Mouse (Mus musculus) cerebellum, adult 9-11 months (tissue): ENCODE data around the gene Kdm5b.
"Not testable (repeated sequence)": the region's sequence is repeated elsewhere in the genome, so short reads cannot be mapped to it uniquely, and the experiment has no call there.

ENCODE experiments used
- DNase-seq: peaks from one replicate; pipeline ENCODE4 v3.0.0; 2022

The Kdm5b gene

GRCm38 (mm10) chr1:134559976-134560375, at the start of gene Kdm5b:
Gene Kdm5b, plus strand, starts transcription at chr1:134560171.
- peak; percentile 89 for DNase-seq

GRCm38 (mm10) chr1:134512183-134512582, 47.8 kb upstream of the Kdm5b start:
- DNase-seq = no peak

DNA sequence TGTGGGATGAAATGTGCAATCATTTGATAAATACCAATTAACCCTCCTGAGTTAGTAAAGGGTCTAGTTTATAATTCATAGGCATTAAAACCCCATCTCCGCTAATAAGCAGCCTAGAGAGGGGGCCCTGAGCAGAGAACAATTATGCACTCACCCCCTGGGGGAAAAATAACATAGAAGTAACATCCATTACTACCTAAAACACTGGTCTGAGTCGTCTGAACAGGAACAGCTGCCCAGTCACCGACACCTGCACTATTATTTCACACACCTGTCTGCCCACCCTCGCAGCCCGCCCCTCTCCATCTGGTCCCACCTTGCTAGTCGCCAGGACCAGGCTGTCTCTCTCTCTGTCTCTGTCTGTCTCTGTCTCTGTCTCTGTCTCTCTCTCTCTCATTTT, 47.4 kb upstream of the Kdm5b start:
- DNase-seq = no peak

DNA sequence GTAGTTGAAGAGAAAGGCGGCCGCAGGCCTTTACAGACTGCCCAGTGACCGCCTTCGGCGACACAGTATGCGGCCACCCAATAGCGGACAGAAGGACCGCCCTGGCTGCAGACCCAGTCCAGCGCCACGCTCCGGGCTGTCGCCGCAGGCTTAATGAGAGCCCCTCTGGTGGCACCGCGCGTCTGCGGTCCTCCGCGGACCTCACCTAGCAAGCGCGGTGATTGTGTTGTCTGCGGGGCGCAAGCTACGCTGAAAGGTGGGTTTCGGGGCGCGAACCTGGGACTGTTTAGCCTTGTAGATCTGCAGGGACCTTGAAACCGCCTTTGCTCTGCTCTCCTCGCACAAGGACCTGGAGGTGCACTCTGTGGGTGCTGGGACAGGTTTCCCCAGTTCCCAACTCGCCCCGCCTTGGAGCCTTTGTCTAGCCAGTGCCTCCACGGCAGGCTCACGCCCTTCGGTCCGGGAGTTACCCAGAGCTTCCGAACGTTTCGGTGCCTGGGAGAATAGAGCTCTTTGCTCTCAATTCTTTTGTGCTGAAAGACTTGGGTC, 46.6 kb upstream of the Kdm5b start:
- no peak for DNase-seq

DNA sequence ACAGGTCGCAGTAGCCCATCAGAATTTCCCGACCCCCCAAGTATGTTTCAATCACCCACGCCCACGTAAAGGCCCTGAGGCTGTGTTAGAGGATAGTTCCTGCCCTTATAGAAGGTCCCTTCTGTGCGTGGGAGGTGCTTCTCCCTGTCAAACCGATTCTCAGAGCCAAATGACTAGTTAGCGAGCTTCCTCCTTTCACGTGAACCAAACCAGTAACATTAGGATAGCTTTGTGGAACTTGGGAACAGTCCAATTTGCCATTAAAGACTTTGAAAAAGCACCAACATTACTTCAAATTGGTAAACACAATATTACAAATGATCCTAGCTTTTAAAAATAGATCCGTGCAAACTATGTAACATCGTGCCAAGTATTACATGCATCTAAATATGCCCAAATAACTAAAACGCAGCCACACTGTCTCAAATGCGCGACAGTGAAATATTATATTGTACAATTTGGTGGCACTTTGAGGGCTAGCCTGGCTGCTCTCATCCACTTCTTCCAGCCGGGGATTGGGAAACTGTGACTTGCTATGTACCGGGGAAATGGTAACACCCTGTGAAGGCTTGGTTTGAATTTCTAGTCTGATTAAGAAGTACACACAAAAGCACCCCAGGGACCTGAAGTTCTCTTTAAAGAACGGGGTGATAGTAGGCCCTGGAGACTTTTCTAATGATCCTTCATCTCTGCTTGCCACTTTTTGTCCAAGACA, 45.9 kb upstream of the Kdm5b start:
- no peak for DNase-seq

DNA sequence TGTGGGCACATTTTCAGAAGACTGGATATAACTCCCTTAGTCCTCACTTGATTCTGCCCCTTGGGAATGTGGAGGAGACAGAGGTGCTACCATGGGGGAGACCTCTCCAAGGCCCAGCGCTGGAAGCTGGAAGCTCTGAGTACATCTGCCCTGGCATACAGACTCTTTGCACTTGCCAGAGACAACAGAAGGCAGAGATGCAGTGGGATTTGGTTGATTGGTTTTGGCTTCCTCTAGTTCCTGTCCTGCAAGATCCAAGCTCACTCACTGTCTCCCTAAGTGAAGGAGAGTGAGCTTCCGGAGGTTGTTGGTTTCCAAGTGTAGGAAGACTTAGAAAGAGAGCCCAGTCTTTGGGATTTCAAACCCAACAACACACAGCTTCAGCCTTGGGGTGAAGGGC, 44.1 kb upstream of the Kdm5b start:
- no peak for DNase-seq

DNA sequence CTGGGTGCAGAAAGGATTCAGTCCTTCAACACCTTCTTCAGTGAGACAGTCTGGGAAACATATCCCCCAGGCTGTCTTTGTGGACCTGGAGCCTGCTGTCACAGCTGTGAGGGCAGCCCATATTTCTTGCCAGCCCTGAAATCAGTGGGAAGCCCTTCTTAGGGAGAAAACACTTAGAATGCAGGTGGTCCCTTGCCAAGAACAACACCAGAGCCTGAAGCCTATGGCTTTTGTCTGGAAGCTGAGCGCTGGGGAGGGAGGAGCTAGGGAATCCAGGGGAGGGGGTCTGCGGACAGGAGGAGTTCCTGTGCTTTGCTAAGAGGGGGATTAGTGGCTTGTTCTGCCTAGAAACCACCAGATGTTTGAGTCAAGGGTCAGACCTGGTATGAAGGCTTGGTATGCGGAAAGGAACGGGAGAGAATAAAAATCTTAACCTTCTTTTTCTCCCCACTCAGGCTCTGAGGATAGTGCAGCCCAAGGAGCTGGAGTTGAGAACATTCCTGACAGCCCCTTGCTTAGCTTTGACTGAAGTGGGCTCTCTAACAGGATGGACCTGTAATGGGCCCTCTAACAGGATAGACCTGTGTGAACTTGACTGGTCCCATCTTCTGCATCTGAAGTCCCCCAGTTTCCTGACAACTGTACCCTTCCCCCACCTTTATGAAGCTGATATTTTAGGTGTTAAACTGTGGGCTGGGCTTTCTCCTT, 43.3 kb upstream of the Kdm5b start:
- DNase-seq = no peak

DNA sequence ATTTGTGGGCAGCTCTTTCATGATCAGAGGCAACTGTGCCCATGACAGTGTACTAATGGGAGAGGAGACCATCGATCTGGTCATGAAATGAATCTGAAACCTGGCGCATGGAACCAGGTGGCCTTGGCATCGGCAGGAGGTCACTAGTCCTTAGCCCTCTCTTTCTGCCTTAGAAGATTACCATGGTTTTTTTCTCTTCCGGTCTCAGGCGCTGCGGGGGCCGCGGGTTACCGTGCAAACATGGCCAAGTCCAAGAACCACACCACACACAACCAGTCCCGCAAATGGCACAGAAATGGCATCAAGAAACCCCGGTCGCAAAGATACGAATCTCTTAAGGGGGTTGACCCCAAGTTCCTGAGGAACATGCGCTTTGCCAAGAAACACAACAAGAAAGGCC, 42.1 kb upstream of the Kdm5b start:
- not testable (repeated sequence) for DNase-seq

- peak; percentile 76 for DNase-seq
Measured at GRCm38 (mm10) chr1:134518677-134519076, 41.3 kb upstream of the Kdm5b start.

GRCm38 (mm10) chr1:134519201-134519600, 40.8 kb upstream of the Kdm5b start:
- DNase-seq = not testable (repeated sequence)

DNA sequence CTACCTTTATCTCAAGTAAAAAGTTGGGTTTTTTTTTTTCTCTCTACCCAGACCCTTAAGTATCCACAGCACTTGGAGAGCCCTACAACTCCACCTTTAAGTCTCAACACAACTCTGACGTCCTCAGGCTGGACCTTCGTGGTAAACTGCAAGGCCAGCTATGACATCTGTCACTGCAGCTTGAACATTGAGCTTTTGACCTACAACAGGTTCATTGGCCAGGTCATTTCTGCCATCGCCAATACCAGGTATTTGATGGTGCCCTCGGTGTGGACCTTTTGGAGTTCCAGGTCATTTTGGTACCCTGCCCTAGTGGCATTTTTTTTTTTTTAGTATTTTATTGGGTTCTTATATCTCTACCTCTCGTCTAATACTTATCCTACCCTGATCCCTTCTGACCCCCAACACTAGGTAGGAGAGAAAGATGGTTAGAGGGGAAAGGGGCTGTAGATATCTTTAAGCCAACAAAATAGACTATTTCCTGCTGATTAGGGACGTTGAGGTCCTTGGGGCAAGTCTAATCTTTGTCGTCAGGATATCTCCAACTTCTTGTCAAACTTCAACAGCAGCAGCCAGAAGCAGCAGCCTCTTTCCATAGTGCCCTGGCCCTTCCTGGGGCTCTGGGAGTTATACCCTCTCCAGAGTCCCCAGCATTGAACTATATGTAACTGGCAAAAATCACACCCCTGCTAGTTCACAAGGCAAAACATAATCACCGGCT, 39.8 kb upstream of the Kdm5b start:
- DNase-seq = no peak

DNA sequence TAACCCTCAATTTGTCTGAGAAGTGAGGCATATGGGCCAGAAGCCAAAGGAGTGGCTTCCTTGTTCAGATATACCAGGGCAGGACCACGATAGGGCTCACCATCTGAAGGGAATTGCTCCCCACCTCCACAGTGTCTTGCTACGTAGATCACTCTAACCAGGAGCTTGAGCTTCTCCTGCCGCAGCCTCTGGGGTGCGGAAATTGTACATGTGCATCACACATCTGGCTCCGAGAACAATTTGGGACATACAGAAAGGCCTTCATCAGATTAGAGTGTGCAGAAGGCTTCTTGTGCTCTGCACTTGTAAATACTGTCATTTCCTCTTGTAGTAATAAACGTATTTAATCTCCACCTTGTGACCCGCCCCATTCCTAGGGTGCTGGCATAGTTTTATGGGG, 38.8 kb upstream of the Kdm5b start:
- no peak for DNase-seq

DNA sequence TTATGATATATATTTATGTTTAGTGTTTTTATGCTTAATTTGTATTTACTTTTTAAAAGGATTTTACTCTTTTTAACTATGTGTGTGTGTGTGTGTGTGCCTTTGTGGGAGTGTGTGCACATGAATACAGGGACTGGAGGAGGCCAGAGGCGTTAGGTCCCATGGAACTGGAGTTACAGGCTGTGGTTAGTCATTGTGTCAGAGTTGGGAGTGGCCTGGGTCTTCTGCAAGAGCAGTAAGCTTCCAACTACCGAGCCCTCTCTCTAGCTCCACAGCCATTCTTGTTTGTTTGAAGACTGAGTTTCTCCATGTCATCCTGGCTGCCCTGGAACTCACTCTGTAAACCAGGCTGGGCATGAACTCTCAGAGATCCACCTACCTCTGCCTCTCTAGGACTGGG, 37.6 kb upstream of the Kdm5b start:
- DNase-seq = no peak

GRCm38 (mm10) chr1:134524424-134524823, 35.5 kb upstream of the Kdm5b start:
- DNase-seq = no peak

- no peak for DNase-seq
Measured at GRCm38 (mm10) chr1:134525015-134525414, 35.0 kb upstream of the Kdm5b start.

GRCm38 (mm10) chr1:134526752-134527151, 33.2 kb upstream of the Kdm5b start:
- no peak for DNase-seq

GRCm38 (mm10) chr1:134530618-134531017, 29.4 kb upstream of the Kdm5b start:
- no peak for DNase-seq

- DNase-seq = not testable (repeated sequence)
Measured at GRCm38 (mm10) chr1:134533710-134534109, 26.3 kb upstream of the Kdm5b start.

GRCm38 (mm10) chr1:134535054-134535453, 24.9 kb upstream of the Kdm5b start:
- DNase-seq = no peak

DNA sequence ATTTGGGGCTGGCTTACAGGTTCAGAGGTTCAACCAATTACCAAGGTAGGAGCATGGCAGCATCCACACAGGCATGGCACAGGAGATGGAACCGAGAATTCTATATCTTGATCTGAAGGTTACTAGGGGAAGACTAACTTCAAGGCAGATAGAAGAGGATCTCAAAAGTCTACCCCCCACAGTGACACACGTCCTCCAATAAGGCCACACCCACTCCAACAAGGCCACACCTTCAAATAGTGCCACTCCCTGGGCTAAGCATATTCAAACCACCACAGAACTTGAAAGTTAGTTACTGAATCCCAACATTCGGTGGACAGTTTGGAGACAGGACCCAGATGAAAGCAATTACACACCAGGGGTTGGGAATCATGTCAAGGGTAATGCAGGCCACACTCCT, 24.5 kb upstream of the Kdm5b start:
- no peak for DNase-seq

- no peak for DNase-seq
Measured at GRCm38 (mm10) chr1:134540610-134541009, 19.4 kb upstream of the Kdm5b start.

GRCm38 (mm10) chr1:134548231-134548630, 11.7 kb upstream of the Kdm5b start:
- no peak for DNase-seq

DNA sequence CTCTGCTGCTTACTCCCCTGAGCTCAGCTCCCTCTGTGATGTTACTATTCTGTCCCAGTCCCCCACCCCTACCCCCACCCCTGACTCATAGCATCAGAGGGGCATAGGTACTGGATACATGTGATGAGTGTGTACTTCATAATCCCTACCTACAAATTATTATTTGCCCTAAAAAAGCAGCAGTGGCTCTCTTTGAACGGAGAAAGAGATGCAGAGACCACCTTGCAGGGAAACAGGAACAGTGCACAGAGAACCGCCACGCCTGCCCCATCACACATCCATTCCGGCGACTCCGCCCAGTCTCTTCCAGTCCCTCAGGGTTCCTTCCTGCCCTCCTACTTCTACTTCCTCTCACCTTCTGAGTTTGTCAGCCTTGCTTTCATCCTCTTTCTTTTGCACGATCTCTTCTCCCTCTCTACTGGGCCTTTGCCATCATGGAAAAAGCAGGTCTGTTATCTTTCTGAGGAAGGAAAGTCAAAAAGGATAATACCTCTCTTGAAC, 10.3 kb upstream of the Kdm5b start, which contains the start of gene Mgat4e:
Mgat4e (minus strand) TSS at position 51 of the 501 bp plus-strand sequence.
- no peak for DNase-seq
